Mouse (Mus musculus): ENCODE data around the gene She. TPM values are rescaled to one million over a fixed set of nuclear protein-coding genes. Genes with fewer than 3 reads are reported as not detected.

Gene She
- polyA plus RNA-seq, 1 experiment from 2014 or later: 1.1 TPM

GRCm38 (mm10) chr3:89867651-89868050, 36.5 kb downstream of the She start:
- ATAC-seq (replicated peaks): peak; percentile 91
- H3K36me3 ChIP-seq: no peaks in the 10 kb centered on the region
- WGBS: 43% methylated on average over 3 of the region's 4 CpGs
- H3K4me3 ChIP-seq: no peak overlapping the region
- no peaks in the 10 kb centered on the region for H3K9me3 ChIP-seq
- H3K9ac ChIP-seq (replicated peaks): no peak overlapping the region
- peaks cover 32% of the 10 kb centered on the region for H3K4me1 ChIP-seq
- no peaks in the 10 kb centered on the region for H3K27me3 ChIP-seq
- H3K27ac ChIP-seq (replicated peaks): peak overlapping the region; percentile 79
- no peak overlapping the region for H3K4me2 ChIP-seq (replicated peaks)

- Histone ChIP-seq H3K27ac (replicated peaks) (peak overlapping the region; percentile 79), H3K36me3 (no peaks in the 10 kb centered on the region), H3K4me1 (peaks cover 32% of the 10 kb centered on the region), H3K27me3 (no peaks in the 10 kb centered on the region), H3K9me3 (no peaks in the 10 kb centered on the region), H3K4me2 (replicated peaks) (no peak overlapping the region), H3K9ac (replicated peaks) (no peak overlapping the region), H3K4me3 (no peak overlapping the region)
- peak; percentile 76 for ATAC-seq (replicated peaks)
- WGBS: 23% methylated on average over 7 of the region's 7 CpGs
These were observed 37.2 kb downstream of the She start for GRCm38 (mm10) chr3:89868357-89868756.

GRCm38 (mm10) chr3:89868956-89869355, 37.8 kb downstream of the She start:
- H3K36me3 ChIP-seq: no peaks in the 10 kb centered on the region
- H3K9me3 ChIP-seq: no peaks in the 10 kb centered on the region
- peak overlapping the region; percentile 79 for H3K27ac ChIP-seq (replicated peaks)
- ATAC-seq (replicated peaks): no peak
- peaks cover 32% of the 10 kb centered on the region for H3K4me1 ChIP-seq
- H3K4me2 ChIP-seq (replicated peaks): no peak overlapping the region
- H3K4me3 ChIP-seq: no peak overlapping the region
- H3K9ac ChIP-seq (replicated peaks): no peak overlapping the region
- WGBS: 45% methylated on average over 9 of the region's 9 CpGs
- no peaks in the 10 kb centered on the region for H3K27me3 ChIP-seq

- Histone ChIP-seq H3K9ac (replicated peaks) (no peak overlapping the region), H3K4me1 (peaks cover 32% of the 10 kb centered on the region), H3K36me3 (no peaks in the 10 kb centered on the region), H3K27me3 (no peaks in the 10 kb centered on the region), H3K4me2 (replicated peaks) (no peak overlapping the region), H3K27ac (replicated peaks) (no peak overlapping the region), H3K4me3 (no peak overlapping the region), H3K9me3 (no peaks in the 10 kb centered on the region)
- WGBS: 77% methylated on average over 9 of the region's 9 CpGs
- ATAC-seq (replicated peaks): no peak
These were observed 38.4 kb downstream of the She start for GRCm38 (mm10) chr3:89869556-89869955.

GRCm38 (mm10) chr3:89870472-89871271, 39.5 kb downstream of the She start:
- 85% methylated on average over 22 of the region's 22 CpGs for WGBS
- Histone ChIP-seq H3K4me2 (replicated peaks) (no peak overlapping the region), H3K4me1 (peaks cover 27% of the 10 kb centered on the region), H3K9me3 (no peaks in the 10 kb centered on the region), H3K4me3 (no peak overlapping the region), H3K27me3 (no peaks in the 10 kb centered on the region), H3K27ac (replicated peaks) (no peak overlapping the region), H3K9ac (replicated peaks) (no peak overlapping the region), H3K36me3 (no peaks in the 10 kb centered on the region)
- ATAC-seq (replicated peaks): no peak

- H3K27me3 ChIP-seq: no peaks in the 10 kb centered on the region
- no peak overlapping the region for H3K4me2 ChIP-seq (replicated peaks)
- 79% methylated on average over 8 of the region's 8 CpGs for WGBS
- no peaks in the 10 kb centered on the region for H3K36me3 ChIP-seq
- no peak overlapping the region for H3K4me3 ChIP-seq
- no peak overlapping the region for H3K9ac ChIP-seq (replicated peaks)
- H3K4me1 ChIP-seq: peaks cover 27% of the 10 kb centered on the region
- ATAC-seq (replicated peaks): no peak
- no peaks in the 10 kb centered on the region for H3K9me3 ChIP-seq
- H3K27ac ChIP-seq (replicated peaks): no peak overlapping the region
These were observed 40.3 kb downstream of the She start for GRCm38 (mm10) chr3:89871339-89871914.

- H3K4me3 ChIP-seq: no peak overlapping the region
- WGBS: 80% methylated on average over 7 of the region's 7 CpGs
- H3K27me3 ChIP-seq: no peaks in the 10 kb centered on the region
- H3K9ac ChIP-seq (replicated peaks): no peak overlapping the region
- no peaks in the 10 kb centered on the region for H3K36me3 ChIP-seq
- H3K4me2 ChIP-seq (replicated peaks): no peak overlapping the region
- H3K4me1 ChIP-seq: peaks cover 24% of the 10 kb centered on the region
- H3K27ac ChIP-seq (replicated peaks): no peak overlapping the region
- no peaks in the 10 kb centered on the region for H3K9me3 ChIP-seq
- no peak for ATAC-seq (replicated peaks)
These were observed 41.0 kb downstream of the She start for GRCm38 (mm10) chr3:89872209-89872608.

GRCm38 (mm10) chr3:89872684-89873083, 41.5 kb downstream of the She start:
- Histone ChIP-seq H3K4me1 (peaks cover 20% of the 10 kb centered on the region), H3K27ac (replicated peaks) (no peak overlapping the region), H3K9me3 (no peaks in the 10 kb centered on the region), H3K4me3 (no peak overlapping the region), H3K27me3 (no peaks in the 10 kb centered on the region), H3K9ac (replicated peaks) (no peak overlapping the region), H3K36me3 (no peaks in the 10 kb centered on the region), H3K4me2 (replicated peaks) (no peak overlapping the region)
- WGBS: 72% methylated on average over 6 of the region's 6 CpGs
- no peak for ATAC-seq (replicated peaks)

GRCm38 (mm10) chr3:89874076-89874475, 42.9 kb downstream of the She start:
- Histone ChIP-seq H3K4me1 (peaks cover 7% of the 10 kb centered on the region; the same call in 1 of the 2 replicates), H3K9me3 (no peaks in the 10 kb centered on the region), H3K36me3 (no peaks in the 10 kb centered on the region), H3K4me3 (no peak overlapping the region), H3K27ac (replicated peaks) (no peak overlapping the region), H3K27me3 (no peaks in the 10 kb centered on the region), H3K9ac (replicated peaks) (no peak overlapping the region), H3K4me2 (replicated peaks) (no peak overlapping the region)
- WGBS: 90% methylated on average over 5 of the region's 5 CpGs
- no peak for ATAC-seq (replicated peaks)

- no peak for ATAC-seq (replicated peaks)
- Histone ChIP-seq H3K9me3 (no peaks in the 10 kb centered on the region), H3K9ac (replicated peaks) (no peak overlapping the region), H3K27ac (replicated peaks) (no peak overlapping the region), H3K4me1 (0 out of 2 replicates have a peak, but pooled peaks cover 6% of the 10 kb centered on the region), H3K4me3 (no peak overlapping the region), H3K27me3 (no peaks in the 10 kb centered on the region), H3K36me3 (no peaks in the 10 kb centered on the region), H3K4me2 (replicated peaks) (no peak overlapping the region)
- 88% methylated on average over 9 of the region's 9 CpGs for WGBS
These were observed 43.9 kb downstream of the She start for GRCm38 (mm10) chr3:89875021-89875420.

- Histone ChIP-seq H3K4me3 (no peak overlapping the region), H3K27ac (replicated peaks) (no peak overlapping the region), H3K4me1 (0 out of 2 replicates have a peak, but pooled peaks cover 6% of the 10 kb centered on the region), H3K9me3 (no peaks in the 10 kb centered on the region), H3K27me3 (no peaks in the 10 kb centered on the region), H3K9ac (replicated peaks) (no peak overlapping the region), H3K4me2 (replicated peaks) (no peak overlapping the region), H3K36me3 (no peaks in the 10 kb centered on the region)
- no peak for ATAC-seq (replicated peaks)
- 77% methylated on average over 8 of the region's 8 CpGs for WGBS
These were observed 44.6 kb downstream of the She start for GRCm38 (mm10) chr3:89875781-89876180.

- Histone ChIP-seq H3K4me1 (0 out of 2 replicates have a peak, but pooled peaks cover 6% of the 10 kb centered on the region), H3K27ac (replicated peaks) (no peak overlapping the region), H3K27me3 (no peaks in the 10 kb centered on the region), H3K36me3 (no peaks in the 10 kb centered on the region), H3K9ac (replicated peaks) (no peak overlapping the region), H3K9me3 (no peaks in the 10 kb centered on the region), H3K4me2 (replicated peaks) (no peak overlapping the region), H3K4me3 (no peak overlapping the region)
- WGBS: 74% methylated on average over 4 of the region's 4 CpGs
- ATAC-seq (replicated peaks): no peak
These were observed 45.3 kb downstream of the She start for GRCm38 (mm10) chr3:89876469-89876868.

All from forebrain, embryonic 15.5 days (tissue).